Mouse (Mus musculus): Measurements from ENCODE around the gene Cyp1a2. TPM values are rescaled to one million over a fixed set of nuclear protein-coding genes. Genes with fewer than 3 reads are reported as not detected.

The Cyp1a2 gene
- total and polyA plus RNA-seq, 3 experiments, result not detected

DNA sequence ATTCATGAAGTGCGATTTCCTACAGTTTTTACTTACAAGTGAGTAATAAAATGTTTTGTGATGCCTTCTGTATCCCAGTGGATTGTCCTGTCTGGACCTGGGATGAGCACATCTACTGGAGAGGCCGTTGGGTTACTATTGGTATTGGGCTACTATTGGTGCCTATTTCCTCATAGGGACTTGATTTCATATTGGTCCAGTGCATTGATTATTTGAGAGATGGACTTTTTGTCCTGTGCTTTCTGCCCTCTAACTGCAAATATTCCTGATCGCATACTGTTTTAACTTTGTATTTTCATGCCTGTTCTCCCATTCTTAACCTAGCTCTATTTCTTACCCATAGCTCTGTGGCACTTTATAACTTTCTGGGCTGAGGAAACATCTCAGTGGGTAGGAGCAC, 41.2 kb upstream of the Cyp1a2 start:
- H3K27me3 ChIP-seq (replicated peaks), result no peaks in the 10 kb centered on the region
- H3K36me3 ChIP-seq (replicated peaks in 1 of 2; ENCODE audit: control insufficient read depth in 1 of 2, insufficient read depth in 1 of 2, low read length in 1 of 2), result peaks cover 40 to 89% of the 10 kb centered on the region in 2 experiments
- no peak overlapping the region for H3K4me2 ChIP-seq (ENCODE audit: insufficient read depth, low read depth, poor library complexity, severe bottlenecking)
- peaks cover 12% of the 10 kb centered on the region; the same call in 1 of the 2 replicates for H3K79me2 ChIP-seq (replicated peaks; ENCODE audit: control insufficient read depth, extremely low read depth, insufficient read depth, poor library complexity, severe bottlenecking)
- peaks cover 2% of the 10 kb centered on the region for H3K9me3 ChIP-seq (replicated peaks; ENCODE audit: low read length)
- DNase-seq (ENCODE audit: extremely low read depth), result no peak
- no peaks in the 10 kb centered on the region for H3K4me1 ChIP-seq (ENCODE audit: control insufficient read depth in 1 of 2, insufficient read depth in 2 of 2)
- no peak overlapping the region for H3K27ac ChIP-seq (ENCODE audit: insufficient read depth, low read depth)
- TF ChIP-seq E2F4 (IDR thresholded peaks at IDR 0.05; ENCODE audit: insufficient replicate concordance, low read depth, low read length) (no peak), ZMIZ1 (IDR thresholded peaks at IDR 0.05; ENCODE audit: low read depth, low read length) (no peak), EP300 (IDR thresholded peaks at IDR 0.05; ENCODE audit: low read length) (no peak), JUN (IDR thresholded peaks at IDR 0.05; ENCODE audit: insufficient read depth, low read depth, low read length) (no peak)
- dilution Hi-C loops (cut with MboI; ENCODE audit: extremely low pct_ligation_motif_present, extremely low pct_unique_long_range_greater_than_20kb, low sequenced_read_pairs), result no loop called here
- no peak overlapping the region for H3K4me3 ChIP-seq (replicated peaks in 1 of 3; ENCODE audit: low read depth in 2 of 3, low read length in 2 of 3, poor library complexity in 1 of 3)
- H3K9ac ChIP-seq (ENCODE audit: insufficient read depth, low read depth), result no peak overlapping the region
- in situ Hi-C loops (cut with MboI; ENCODE audit: low pct_ligation_motif_present, low pct_unique_long_range_greater_than_20kb, low sequenced_read_pairs), result no loop called here

DNA sequence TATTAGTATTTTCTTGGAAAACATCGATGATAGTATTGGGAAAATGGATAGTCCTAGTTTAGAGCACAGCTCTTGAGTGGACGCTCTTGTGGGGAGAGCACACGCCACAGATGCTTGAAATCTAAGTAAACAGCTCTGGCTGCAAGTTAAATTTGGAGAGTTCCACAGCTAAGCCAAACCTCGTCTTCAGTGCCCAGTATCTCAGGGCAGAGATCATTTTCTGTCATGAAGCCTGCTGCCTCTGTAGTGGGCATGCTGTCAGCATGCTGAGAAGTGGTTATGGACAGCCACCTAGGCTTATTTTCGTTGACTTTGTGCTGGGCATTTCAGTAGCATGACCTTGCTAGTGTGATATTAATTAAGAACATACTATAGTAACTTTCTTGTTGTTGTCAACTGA, 40.3 kb upstream of the Cyp1a2 start:
- no peak overlapping the region for H3K9ac ChIP-seq (ENCODE audit: insufficient read depth, low read depth)
- TF ChIP-seq NRF1 (IDR thresholded peaks at IDR 0.05; ENCODE audit: low read depth, low read length) (no peak), KAT2A (IDR thresholded peaks at IDR 0.05; ENCODE audit: insufficient replicate concordance, low read length) (no peak), USF2 (conservative IDR thresholded peaks at IDR 0.05; ENCODE audit: low read depth, low read length) (no peak), ZC3H11A (IDR thresholded peaks at IDR 0.05; ENCODE audit: low read depth, low read length) (no peak), ZNF384 (IDR thresholded peaks at IDR 0.05; ENCODE audit: low read depth, low read length) (no peak), CHD2 (IDR thresholded peaks at IDR 0.05; ENCODE audit: low read length) (no peak), POLR2AphosphoS2 (IDR thresholded peaks at IDR 0.05; ENCODE audit: low read depth, low read length) (no peak), USF1 (IDR thresholded peaks at IDR 0.05; ENCODE audit: low read depth, low read length) (no peak)
- in situ Hi-C loops (cut with MboI; ENCODE audit: low pct_ligation_motif_present, low pct_unique_long_range_greater_than_20kb, low sequenced_read_pairs) (no loop called here), dilution Hi-C loops (cut with MboI; ENCODE audit: extremely low pct_ligation_motif_present, extremely low pct_unique_long_range_greater_than_20kb, low sequenced_read_pairs) (no loop called here)
- no peak overlapping the region for H3K4me2 ChIP-seq (ENCODE audit: insufficient read depth, low read depth, poor library complexity, severe bottlenecking)
- H3K4me1 ChIP-seq (ENCODE audit: control insufficient read depth in 1 of 2, insufficient read depth in 2 of 2), result no peaks in the 10 kb centered on the region
- no peaks in the 10 kb centered on the region for H3K27me3 ChIP-seq (replicated peaks)
- peaks cover 36 to 84% of the 10 kb centered on the region in 2 experiments for H3K36me3 ChIP-seq (replicated peaks in 1 of 2; ENCODE audit: control insufficient read depth in 1 of 2, insufficient read depth in 1 of 2, low read length in 1 of 2)
- H3K27ac ChIP-seq (ENCODE audit: insufficient read depth, low read depth), result no peak overlapping the region
- peaks cover 10% of the 10 kb centered on the region; the same call in 1 of the 2 replicates for H3K79me2 ChIP-seq (replicated peaks; ENCODE audit: control insufficient read depth, extremely low read depth, insufficient read depth, poor library complexity, severe bottlenecking)
- peaks cover 2% of the 10 kb centered on the region for H3K9me3 ChIP-seq (replicated peaks; ENCODE audit: low read length)
- H3K4me3 ChIP-seq (replicated peaks in 1 of 3; ENCODE audit: low read depth in 2 of 3, low read length in 2 of 3, poor library complexity in 1 of 3), result no peak overlapping the region
- DNase-seq (ENCODE audit: extremely low read depth), result no peak

DNA sequence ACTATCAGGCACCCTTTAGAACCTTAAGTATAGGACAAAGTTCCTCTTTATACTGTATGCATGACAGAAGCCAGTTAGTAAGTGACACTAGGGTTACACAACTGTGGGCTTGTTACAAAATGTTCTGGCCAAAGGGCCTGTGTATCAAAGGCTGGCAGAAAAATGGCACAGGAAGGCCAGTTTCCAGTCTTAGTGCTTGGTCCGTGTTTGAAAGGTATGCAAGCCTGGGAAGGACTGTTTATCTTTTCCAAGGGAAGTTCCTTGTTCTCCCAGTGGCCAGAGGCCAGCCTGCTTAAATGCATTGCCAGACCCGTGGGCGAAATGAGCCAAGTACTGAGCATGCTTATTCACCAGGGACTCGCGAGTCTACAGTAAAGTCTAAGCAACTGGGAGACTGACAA, 39.8 kb upstream of the Cyp1a2 start:
- TF ChIP-seq CHD1 (IDR thresholded peaks at IDR 0.05; ENCODE audit: low read depth, low read length) (no peak), KAT2A (IDR thresholded peaks at IDR 0.05; ENCODE audit: insufficient replicate concordance, low read length) (no peak), CTCF (conservative IDR thresholded peaks at IDR 0.05 in 1 of 2, IDR thresholded peaks at IDR 0.05 in 1 of 2; ENCODE audit: low read depth in 2 of 2, low read length in 2 of 2) (no peak)
- no peak overlapping the region for H3K4me2 ChIP-seq (ENCODE audit: insufficient read depth, low read depth, poor library complexity, severe bottlenecking)
- no peak overlapping the region for H3K27ac ChIP-seq (ENCODE audit: insufficient read depth, low read depth)
- dilution Hi-C loops (cut with MboI; ENCODE audit: extremely low pct_ligation_motif_present, extremely low pct_unique_long_range_greater_than_20kb, low sequenced_read_pairs), result no loop called here
- no peaks in the 10 kb centered on the region for H3K4me1 ChIP-seq (ENCODE audit: control insufficient read depth in 1 of 2, insufficient read depth in 2 of 2)
- no peak overlapping the region for H3K4me3 ChIP-seq (replicated peaks in 1 of 3; ENCODE audit: low read depth in 2 of 3, low read length in 2 of 3, poor library complexity in 1 of 3)
- DNase-seq (ENCODE audit: extremely low read depth), result no peak
- H3K9ac ChIP-seq (ENCODE audit: insufficient read depth, low read depth), result no peak overlapping the region
- H3K27me3 ChIP-seq (replicated peaks), result no peaks in the 10 kb centered on the region
- peaks cover 38 to 88% of the 10 kb centered on the region in 2 experiments for H3K36me3 ChIP-seq (replicated peaks in 1 of 2; ENCODE audit: control insufficient read depth in 1 of 2, insufficient read depth in 1 of 2, low read length in 1 of 2)
- H3K9me3 ChIP-seq (replicated peaks; ENCODE audit: low read length), result peaks cover under 1% of the 10 kb centered on the region
- H3K79me2 ChIP-seq (replicated peaks; ENCODE audit: control insufficient read depth, extremely low read depth, insufficient read depth, poor library complexity, severe bottlenecking), result peaks cover 10% of the 10 kb centered on the region; the same call in 1 of the 2 replicates
- in situ Hi-C loops (cut with MboI; ENCODE audit: low pct_ligation_motif_present, low pct_unique_long_range_greater_than_20kb, low sequenced_read_pairs), result no loop called here

Measured in CH12.LX (cell line).